Mouse (Mus musculus) adrenal gland, postnatal 10 days (tissue): ENCODE data around the gene Neurod4. TPM values are rescaled to one million over a fixed set of nuclear protein-coding genes. Genes with fewer than 3 reads are reported as not detected.
"Not testable (repeated sequence)": the region's sequence is repeated elsewhere in the genome, so short reads cannot be mapped to it uniquely, and the experiment has no call there.

Experiments
- DNase-seq: peaks from one replicate; pipeline ENCODE4 v3.0.0; 2021; ENCODE audit warnings: mixed read lengths
- long read RNA-seq, 2 experiments: library from polyadenylated mRNA; stranded (forward); transcript quantifications; one replicate each; pipeline ENCODE4 v2.0.0; 2021
- total RNA-seq, 2 experiments: library from RNA; stranded (reverse); gene quantifications; 2 replicates each; pipeline ENCODE4 v1.2.3; 2021

Neurod4 gene
- total RNA-seq, result under 1 TPM; 0.18 to 0.21 TPM
- long read RNA-seq, experiment 1, result 0 reads
- long read RNA-seq, experiment 2, result 0 reads

GRCm38 (mm10) chr10:130280066-130280465 is at the start of gene Neurod4:
Gene Neurod4 (minus strand): TSS chr10:130280240.
- peak; percentile 60 for DNase-seq

DNA sequence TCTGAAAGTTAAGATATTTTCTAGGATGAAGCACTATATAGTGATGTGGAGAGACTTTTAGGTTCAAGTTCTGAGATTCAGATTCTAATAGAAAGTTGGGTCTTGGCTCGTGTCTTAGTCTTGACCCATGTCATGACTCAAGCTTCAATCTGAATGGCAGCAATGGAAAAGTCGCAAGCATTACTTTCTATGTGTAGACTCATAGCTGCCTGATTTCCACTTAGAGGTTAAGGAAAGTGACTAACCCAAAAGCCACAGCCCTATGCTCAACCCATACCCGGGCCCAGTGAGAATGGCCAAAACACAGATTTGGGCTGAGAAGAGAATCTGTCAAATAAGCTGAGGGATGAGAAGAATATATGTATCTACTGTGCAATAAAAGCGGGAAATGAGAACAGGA is 44.2 kb upstream of the Neurod4 start:
- DNase-seq, result no peak

GRCm38 (mm10) chr10:130322637-130323036 is 42.6 kb upstream of the Neurod4 start, which contains the start of gene Tespa1:
Gene Tespa1 (plus strand): TSS chr10:130322870.
- DNase-seq, result no peak

DNA sequence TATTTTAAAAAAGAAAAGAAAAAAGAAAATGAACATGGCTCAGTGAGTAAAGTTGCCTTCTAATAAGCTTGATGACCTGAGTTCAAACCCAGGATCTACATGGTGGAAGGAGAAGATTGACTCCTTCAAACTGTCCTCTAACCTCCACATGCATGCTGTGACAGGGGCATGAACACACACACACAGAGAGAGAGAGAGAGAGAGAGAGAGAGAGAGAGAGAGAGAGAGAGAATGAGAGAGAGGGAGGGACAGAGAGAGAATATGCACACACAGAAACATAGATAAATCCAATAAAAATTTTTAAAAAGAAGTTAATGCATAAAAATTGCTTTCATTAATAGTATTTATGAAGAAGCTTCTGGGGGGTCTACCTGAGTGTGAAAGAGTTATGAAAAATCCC is 42.0 kb upstream of the Neurod4 start:
- no peak for DNase-seq

DNA sequence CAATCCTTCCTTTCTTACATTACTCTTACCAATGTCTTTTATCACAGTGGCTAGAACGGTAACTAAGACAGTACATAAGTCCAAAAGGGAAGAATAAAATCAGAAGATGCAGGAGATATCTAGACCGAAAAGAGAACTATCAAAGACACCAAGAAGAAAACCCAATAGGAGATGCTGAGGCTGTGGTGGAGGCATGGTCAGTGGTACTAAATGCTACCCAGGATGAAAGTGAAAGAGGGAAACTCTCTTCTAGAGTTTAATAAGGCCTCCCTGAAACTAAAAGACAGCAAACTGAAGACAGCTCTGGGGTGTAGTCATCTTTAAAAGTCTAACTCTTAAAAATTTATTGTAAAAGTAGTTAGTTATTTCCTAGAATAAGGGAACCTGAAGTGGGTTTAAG is 40.7 kb upstream of the Neurod4 start:
- no peak for DNase-seq

DNA sequence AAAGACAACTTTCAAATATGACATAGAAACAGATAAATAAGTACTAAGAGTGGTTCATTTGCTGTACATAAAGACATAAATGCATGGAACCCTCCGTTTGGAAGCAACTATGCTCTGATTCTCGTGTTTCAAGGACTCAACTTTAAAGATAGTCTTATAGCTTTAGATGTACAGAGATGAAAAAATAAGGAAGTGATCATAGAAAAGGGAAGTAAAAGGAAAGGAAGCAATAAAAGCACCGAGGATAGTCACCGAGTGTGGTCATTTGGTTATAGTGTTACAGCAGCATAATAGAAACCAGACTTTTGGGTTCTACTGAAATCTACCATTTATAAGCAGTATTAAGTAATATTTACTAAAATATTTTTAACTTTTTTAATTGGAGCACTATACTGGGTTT is 38.7 kb upstream of the Neurod4 start:
- no peak for DNase-seq

DNA sequence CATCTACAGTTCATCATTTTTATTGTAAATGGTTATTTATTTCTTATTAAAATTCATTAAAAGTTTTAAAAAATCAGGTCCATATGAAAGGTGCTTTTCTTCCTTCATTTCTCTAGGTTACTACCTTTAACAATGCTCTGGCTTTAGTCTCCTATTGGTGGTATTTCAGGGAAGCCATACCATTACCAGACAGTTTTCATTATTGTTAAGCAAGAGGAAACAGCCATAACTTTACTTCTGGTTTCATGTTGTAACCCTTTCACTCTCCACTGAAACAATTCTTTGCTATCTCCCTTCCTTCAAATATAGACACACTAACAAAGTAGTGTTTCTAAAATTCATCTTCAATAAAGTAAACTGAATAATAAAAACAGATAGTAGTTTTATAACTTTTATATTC is 35.8 kb upstream of the Neurod4 start:
- DNase-seq, result no peak

DNA sequence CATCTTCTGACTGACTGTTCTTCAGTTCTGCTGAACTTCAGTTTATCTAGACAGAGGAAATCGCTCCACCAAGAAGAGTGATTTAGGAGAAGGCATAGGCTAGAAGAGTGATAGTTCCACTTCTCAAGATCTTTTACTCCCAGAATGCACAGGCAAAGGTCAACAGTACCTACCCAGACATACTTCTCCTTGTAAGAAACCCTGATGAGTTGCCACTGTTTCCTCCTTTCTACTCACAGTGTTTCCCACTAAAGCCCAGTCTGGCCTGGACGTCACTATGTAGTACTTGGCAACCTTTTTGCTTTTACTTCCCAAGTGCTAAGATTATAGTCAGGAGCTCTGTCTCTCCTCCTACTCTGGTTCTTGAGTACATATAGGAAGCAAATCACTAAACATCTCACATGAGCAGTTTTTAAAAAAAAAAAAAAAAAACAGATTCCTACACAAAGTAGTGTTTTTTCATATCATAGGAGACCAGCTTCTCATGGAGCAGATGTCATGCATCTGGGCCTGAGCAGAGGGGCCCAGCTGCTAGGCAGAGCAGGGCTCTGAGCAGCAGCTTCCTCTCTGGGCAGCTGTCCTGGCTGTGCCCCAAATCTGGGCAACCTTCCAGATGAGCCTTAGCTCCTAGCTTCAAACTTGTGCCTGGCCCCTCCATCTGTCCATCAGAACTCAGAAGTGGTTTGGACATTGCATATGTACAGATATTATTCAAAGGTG is 34.2 kb upstream of the Neurod4 start:
- DNase-seq, result peak; percentile 12

DNA sequence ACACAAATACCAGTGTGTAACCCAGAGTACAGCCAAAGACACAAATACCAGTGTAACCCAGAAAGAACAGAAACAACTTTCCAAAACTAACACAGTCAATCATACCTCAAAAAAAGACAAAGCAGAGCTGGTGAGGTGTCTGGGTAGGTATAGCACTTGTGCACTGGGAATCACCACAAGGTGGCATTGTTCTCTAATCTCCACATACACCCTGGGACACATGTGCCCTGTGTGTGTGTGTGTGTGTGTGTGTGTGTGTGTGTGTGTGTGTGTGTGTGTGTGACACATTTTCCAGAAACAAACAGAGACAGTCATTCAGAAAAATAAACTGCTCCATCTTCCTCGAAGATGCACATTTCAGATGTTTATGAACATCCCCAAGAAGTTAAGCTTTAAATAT is 33.5 kb upstream of the Neurod4 start:
- peak; percentile 9 for DNase-seq

- DNase-seq, result no peak
Observed at GRCm38 (mm10) chr10:130311534-130312227, 31.6 kb upstream of the Neurod4 start.

DNA sequence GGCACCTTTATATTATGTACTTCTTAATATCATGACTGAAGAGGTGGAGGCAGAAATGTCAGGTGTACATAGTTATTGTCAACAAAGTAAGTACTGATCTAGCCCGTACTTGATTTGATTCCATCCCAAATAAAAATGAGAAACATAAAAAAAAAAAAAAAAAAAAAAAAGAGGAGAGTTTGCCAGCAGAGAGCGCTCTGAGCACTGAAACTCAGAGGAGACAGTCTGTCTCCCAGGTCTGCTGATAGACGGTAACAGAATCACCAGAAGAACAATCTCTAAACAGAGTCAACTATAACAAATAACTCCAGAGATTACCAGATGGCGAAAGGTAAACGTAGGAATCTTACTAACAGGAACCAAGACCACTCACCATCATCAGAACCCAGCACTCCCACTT is 24.1 kb upstream of the Neurod4 start:
- not testable (repeated sequence) for DNase-seq

GRCm38 (mm10) chr10:130298748-130299147 is 18.7 kb upstream of the Neurod4 start:
- DNase-seq, result peak; percentile 32

DNA sequence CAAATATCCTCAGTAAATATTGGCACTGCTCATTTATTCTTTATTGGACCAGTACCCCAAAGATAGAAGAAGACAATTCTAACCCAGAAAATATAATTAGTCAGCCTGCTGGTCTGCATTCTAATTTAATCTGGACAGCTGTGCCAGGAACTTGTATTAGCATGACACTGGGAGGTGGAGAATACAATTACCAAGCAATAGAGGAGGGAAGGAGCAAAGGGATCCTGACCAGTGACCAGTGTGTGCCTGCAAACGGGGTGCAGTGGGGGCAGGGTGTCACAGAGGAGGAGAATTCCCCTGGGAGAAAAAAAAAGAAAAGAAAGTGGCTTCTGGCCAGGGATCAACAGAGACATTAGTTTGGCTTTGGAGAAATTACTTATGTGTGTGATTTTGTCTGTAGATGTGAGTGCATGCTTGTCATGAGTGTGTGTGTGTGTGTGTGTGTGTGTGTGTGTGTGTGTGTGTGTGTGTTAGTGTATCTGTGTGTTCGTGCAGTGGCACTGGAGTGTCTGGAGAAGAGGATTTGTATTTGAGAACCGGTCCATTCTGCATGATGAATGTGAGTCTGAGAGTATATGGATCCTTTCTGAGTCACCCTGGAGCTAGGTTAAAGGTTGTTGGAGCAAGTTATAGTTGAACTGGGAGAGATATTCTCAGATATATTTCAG is 13.8 kb upstream of the Neurod4 start:
- DNase-seq, result no peak

- DNase-seq, result no peak
Observed at GRCm38 (mm10) chr10:130288007-130288406, 8.0 kb upstream of the Neurod4 start.

DNA sequence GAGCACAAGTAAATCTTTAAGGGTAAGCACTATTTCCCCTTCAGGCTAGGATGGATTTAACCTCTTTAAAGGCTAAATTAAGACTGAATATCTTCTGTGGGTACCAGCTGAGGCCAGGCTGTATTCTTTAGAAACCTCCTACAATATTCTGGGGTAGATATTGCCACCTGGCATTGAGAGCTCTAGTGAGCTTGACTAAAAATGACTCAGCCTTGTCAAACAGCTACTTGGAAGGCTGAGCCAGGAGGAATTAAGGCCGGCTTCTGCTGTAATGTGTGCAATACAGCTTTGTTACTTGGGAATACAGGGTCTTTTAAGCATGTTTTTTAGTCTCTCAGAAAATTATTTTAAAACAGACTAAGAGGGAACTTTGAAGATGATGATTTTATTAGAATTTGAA is 7.2 kb upstream of the Neurod4 start:
- DNase-seq, result no peak

DNA sequence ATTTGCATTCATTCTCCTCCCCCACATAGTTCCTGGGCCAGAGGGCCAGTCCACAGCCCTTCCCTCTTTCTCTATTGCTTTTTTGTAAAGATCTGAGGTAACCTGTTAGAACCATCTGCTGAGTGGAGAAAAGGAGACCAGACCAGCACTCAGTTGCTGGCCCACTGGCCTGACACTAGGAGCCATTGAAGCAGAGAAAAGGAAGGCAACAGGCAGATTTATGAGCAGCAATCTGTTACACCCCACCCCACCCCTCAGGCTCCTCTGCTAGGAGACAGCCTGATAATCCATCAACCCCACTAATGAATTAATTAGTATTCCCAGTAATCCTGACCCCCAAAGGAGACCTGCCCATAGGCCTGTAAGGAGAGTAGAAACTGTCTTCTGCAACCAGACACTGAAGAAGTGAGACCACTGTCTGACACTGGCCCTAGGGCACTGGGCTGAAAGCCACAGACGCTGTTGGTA is 2.0 kb upstream of the Neurod4 start:
- DNase-seq, result no peak

- no peak for DNase-seq
Observed at GRCm38 (mm10) chr10:130276496-130276895, 3.5 kb downstream of the Neurod4 start.

DNA sequence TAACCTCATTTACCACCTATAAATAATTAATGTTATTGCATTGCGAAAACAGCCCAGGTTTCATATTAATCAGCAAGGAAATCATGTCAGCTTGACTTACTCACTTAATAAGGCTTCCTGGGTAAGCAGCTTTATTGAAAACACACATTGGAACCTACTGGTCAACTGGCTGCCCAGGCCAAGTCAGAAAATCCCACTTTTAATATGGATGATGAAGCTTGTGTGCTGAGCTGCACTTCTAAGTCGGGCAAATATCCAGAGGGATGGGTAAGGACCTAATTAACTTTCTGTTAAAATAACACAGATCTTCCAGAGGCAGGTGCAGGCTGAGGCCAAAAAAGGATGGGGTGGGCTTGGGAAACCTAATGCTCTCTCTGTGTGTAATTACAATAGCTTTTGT is 4.3 kb downstream of the Neurod4 start:
- no peak for DNase-seq

GRCm38 (mm10) chr10:130263203-130263602 is 16.8 kb downstream of the Neurod4 start:
- DNase-seq, result no peak

- DNase-seq, result peak; percentile 3
Observed at GRCm38 (mm10) chr10:130259483-130259882, 20.6 kb downstream of the Neurod4 start.

GRCm38 (mm10) chr10:130244271-130244670 is 35.8 kb downstream of the Neurod4 start:
- no peak for DNase-seq

DNA sequence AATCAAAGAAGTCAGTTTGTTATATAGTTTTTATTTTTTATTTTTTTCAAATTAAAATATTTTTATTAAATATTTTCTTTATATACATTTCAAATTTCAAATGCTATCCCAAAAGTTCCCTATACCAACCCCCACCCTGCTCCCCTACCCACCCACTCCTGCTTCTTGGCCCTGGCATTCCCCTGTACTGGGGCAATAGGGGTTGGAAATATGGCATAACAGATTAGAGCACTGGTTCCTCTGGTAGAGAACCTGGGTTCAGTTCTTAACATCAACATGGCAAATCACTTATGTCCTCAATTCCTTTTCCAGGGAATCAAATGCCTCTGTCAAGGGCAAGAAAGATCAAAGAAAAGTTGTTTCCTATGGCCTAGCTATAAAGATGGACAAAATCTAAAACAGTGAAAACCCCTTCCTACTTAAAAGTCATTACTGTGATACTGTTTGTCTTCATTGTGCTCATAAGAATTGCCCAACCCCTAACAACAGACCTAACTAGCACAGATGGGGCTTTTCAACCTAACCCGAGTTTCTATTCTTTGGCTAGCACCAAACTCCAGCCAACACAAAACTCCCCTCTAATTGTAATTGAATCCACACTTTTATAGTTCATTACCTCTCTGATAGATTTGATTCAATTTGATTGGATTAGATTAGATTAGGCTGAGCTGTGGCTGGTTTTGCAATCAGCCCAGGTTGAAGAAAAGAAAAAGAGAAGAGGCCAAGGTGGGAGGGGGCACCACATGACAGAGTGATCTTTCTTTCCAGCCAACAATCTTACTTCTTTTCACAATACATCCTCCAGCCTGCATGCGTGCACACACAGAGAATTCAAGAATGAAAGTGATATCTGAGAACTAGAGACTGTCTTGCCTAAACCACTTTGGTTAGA is 41.5 kb downstream of the Neurod4 start:
- DNase-seq, result no peak
